Mouse (Mus musculus): ENCODE results near the gene Klhl31.

Gene Klhl31

DNA sequence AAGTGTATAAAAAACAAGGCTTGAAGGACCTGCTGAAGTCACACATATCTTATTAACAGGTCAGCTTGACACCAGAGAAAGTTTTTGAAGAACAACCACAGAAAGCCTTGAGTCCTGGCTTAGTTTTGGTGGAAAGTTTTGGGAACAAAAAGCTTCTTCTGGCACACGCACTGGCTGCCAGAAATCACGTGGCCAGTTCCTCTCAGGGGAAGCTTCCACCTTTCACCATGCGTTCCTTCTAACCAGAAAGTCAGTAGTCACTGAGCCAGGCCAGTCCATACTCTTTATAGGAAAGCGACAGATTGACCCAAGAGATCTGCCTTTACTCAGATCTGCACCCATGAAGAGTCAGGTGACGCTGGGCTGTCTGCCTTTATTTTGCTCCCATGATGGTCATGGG lies 12.1 kb upstream of the Klhl31 start:
- DNase-seq: no peak

DNA sequence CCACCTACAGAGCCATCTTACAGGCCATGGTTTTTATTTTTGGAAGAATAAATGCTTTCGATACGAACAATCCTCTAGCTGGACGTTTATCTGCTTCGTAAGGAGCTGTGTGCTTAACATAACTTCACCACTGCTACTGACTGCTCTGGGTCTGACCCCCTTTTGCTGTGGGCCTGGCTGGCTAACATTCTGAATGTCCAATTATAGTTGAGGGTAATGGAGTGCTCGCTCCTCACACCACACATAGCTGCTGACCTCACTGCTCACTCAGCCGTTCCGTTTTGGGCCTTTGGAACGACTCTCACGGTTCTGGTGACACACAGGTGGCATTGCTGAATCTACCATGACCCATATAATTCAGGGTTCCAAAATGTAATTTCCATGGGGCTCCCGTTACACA lies 7.6 kb upstream of the Klhl31 start:
- DNase-seq: no peak

DNA sequence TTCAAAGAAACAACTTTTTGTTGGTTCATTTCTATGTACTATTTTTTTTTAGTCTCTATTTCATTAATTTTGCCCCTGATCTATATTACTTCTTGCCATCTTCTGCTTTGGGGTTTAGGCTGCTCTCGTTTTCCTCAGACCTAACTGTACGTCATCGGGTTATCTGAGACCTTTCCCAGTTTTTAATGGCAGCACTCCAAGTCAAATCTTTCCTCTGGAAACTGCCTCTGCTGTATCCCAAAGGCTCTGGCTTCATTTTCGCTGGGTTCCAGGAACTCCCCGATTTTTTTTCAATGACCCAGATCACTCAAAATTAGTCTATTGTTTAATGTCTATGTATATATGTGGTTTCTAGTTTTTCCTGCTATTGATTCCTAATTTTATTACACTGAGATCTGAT lies 6.6 kb upstream of the Klhl31 start:
- no peak for DNase-seq

DNA sequence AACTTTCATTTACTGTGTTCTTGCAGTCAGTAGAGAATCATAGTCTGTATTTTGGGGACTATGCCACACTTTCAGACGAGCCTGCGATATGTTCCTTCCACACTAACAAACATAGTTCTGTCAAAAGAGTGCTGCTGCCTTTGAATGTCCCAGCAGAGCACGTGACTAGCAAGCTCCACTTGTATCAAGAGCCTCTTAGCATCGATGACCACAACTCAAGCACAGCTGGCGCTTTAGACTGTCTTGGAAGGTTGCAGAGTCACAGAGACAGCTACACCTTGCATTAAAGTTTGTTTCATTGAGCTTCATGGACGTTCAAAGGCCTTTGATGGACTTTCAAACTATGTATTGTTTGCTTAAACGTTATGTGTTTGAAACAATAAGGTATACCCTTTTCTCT lies 5.5 kb upstream of the Klhl31 start:
- DNase-seq: peak; percentile 42

DNA sequence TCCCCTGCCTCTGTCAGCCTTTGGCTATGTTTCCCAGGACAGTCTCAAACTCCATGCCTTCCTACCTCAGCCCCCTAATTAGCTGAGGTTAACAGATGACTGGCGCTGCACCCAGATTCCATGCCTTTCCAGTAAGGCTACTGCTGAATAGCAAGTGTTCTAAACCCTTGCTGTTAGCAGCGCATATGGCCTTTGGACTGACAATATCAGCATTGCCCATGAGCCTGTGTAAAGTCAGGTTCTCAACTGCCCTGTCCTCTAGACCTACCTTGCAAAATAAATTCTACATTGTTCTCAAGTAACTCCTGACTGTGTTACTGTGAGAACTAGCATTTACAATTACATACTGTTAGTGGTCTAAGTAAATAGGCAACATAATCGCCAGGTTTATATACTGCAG lies 3.9 kb upstream of the Klhl31 start:
- no peak for DNase-seq

DNA sequence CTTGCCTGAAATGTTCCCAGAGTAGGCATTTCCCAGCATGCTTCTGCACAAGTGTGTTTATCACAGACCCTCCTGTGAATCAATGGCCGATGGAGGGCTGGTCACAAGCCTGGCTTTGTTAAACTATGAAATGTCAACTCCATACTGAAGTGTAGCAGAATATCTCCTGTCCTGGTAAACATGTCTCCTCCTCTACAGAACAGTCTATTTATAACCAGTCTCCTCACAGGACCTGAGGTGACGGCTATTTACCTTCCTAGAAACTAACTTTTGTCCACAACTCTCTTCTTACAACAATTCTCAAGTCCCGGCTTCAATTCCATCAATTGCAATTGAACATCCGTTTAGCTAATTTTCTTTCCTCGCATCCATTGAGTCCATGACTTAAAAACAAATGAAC lies 297 bp upstream of the Klhl31 start:
- no peak for DNase-seq

DNA sequence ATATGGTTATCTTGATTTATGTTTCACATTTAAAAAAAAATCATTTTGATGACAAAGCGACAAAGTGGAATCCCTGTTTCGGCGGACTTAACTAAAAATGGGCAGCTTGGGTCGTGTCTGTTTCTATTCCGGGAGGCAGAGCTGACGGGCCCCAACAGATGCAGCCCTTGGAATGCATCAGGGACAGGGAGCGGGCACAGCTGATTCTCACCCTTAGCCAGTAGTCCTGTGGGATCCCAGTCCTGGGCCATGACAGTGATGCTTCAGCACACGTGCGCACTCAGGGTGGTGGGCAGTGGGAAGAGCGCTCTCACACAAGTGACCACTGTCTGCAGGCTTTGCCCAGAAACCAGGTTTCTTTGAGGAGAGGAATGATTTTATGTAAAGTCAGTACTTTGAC lies 1.1 kb downstream of the Klhl31 start:
- no peak for DNase-seq

DNA sequence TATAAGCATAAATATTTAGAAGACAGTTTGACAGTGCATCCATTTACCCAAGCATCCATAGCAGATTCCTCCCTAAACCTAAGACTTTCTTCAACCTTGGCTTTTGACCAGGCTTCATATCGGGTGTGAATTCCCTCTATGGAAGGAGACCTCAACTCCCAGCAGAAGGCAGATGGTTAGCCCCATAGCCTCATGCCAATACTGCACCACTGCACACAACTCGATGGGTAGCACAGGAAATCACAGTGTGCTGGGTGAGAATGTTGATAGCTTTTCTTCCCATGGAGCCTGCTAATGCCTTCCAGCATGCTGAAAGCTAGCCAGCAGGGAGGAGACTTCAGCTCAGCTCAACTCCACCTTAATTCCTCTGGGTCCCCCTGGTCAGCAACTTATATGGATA lies 8.9 kb downstream of the Klhl31 start:
- DNase-seq: no peak

DNA sequence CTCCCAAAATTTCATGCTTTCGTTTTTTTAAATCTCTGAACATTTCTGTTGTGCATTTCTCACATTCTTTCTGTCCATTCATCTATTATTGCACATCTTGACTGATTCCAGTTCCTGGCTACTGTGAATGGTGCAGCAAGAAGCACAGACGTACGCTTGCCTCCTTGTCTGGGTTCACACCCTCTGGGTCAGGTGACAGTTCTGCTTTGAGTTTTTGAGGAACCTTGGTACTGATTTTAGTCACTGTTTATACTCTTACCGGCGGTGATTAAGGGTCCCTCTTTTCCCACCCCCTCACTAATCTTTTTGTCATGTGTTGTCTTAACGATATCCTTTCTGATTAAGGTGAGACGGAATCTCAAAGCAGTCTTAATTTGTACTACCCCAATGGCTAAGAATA lies 15.5 kb downstream of the Klhl31 start:
- DNase-seq: no peak

DNA sequence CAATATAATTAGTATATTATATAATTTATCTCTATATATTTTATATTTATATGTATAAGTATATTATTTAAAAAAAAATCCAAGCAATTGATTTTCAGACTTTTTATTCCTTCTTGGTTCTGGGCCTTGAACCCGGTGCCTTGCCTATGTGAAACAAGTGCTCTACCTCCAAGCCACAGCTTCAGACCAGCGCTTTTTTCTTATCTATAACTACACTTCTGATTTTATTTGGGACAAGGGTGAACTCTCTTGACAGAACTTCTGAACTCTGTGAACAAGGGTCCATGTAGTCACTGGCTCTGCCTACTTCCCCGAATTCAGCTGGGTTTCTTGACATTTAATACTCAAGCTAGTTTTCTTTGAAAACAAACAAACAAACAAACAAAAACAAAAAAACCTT lies 17.6 kb downstream of the Klhl31 start:
- no peak for DNase-seq

DNA sequence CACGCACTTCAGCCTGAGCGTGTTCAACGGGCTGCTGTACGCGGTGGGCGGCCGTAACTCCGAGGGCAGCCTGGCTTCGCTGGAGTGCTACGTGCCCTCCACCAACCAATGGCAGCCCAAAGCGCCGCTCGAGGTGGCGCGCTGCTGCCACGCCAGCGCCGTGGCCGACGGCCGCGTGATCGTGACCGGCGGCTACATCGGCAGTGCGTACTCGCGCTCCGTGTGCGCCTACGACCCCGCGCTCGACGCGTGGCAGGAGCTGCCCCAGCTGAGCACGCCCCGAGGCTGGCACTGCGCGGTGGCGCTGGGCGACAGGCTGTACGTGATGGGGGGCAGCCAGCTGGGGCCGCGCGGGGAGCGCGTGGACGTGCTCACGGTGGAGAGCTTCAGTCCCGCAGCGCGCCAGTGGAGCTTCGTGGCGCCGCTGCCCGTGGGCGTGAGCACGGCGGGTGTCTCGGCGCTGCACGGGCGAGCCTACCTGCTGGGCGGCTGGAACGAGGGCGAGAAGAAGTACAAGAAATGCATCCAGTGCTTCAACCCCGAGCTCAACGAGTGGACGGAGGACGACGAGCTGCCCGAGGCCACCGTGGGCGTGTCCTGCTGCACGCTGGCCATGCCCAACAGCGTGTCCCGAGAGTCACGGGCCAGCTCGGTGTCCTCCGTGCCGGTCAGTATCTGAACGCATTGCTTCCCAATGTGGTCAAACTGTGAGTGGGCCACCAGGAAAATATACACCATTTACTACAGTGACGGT lies 19.1 kb downstream of the Klhl31 start:
- DNase-seq: peak; percentile 38

DNA sequence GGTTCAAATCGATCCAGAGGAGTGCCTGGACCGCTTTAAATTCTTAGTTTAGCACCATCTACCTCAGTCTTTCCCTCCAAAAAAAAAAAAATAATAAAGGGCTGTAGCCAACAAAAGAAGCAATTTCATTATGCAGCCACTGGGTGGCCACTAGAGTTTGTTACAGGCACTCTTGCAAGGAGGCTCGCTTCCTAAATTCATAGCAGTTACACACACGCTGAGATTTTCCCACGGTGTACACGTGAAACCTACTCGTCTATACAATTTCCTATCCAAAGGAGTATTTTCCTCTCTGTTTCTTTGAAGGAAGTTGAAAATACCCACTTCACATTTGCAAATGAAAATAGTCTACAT lies 19.6 kb downstream of the Klhl31 start:
- peak; percentile 67 for DNase-seq

DNA sequence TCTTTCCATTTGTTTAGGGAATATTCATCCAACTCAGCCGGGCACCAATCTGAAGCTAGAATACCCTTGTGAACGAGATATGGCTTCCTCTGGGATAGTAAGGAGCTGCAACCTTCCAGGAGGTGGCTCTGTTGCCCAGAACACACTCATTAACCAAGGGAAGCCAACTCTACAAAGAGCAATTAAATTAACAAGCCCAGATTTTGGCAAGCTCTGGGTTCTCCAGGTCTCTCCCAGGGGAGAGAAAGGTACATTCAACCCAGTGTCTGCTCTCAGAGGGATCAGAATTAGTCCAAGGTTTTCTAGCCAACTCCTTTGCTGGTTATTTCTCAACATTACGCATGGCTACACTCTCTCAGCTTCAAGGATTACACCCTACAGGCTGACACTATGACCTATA lies 26.6 kb downstream of the Klhl31 start:
- peak; percentile 1 for DNase-seq

DNA sequence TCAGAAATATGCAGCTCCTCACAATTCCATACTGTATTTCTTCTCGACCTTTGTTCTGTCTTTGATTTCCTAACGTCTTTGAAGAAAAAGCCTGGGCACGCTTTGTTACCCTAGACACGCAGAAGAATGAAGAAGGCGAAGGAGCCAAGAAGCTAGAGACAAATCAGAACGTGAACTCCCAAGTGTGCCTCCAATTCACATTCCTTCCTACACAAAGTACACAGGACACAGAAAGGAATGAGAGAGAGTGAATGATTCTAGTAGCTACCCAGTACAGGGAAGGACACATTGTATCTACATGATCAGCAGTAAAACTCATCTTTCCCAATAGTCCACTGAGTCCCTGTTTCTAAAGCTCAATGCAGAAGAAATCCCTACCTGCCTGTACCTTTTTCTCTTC lies 33.8 kb downstream of the Klhl31 start:
- no peak for DNase-seq

DNA sequence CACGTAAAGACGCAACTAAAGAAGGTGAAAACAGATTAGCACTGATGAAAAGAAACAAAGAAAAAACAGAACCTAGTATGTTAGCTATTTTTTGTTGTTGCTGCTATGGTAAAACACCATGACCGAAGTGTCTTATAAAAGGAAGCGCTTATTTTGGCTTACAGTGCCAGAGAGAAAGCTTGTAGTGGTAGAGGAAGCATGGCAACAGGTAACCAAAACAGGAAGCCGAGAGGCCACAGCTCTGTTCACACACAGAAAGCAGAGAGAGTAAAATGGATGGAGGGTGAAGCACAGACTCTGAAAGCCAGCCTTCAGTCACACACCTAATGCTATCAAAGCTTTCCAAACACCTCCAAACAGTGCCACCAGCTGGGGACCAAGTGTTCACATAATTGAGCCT lies 34.7 kb downstream of the Klhl31 start:
- no peak for DNase-seq

DNA sequence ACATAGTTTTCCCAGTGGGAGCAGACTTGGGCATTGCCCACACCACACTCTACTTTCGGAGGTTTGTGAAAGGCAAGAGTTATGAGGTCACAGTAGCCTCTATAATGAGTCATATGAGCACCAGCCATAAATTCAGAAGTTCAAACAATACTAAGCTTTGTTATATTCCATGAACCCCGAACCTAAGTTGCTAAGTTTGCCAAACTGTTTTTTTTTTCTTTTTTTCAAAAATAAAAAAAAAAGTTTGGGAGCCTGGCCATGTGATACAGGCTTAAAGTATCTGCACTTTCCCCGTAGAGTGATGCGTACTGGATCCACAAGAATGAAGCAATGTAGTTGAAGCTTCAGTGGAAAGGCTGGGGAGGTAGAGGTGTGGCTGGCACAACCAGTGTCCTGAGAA lies 36.9 kb downstream of the Klhl31 start:
- DNase-seq: no peak

DNA sequence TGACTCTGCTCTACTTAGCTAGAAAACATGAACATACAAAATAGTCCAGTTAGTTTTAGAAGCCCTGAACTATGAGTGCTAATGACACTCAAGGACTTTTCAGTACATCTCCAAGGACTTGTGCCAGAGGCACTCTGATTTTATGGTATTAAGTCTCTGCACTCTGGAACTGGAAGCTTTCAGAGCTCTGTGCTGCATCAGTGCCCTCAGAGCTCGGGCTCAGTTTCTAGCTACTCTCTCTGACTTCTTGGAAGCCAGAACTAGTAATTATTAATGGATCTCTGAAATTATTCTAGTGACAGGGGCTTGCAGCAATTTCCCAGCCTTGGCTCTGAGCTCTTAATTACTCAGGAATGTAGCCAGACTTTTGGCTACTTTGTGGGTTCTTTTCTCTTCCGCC lies 37.7 kb downstream of the Klhl31 start:
- no peak for DNase-seq

DNA sequence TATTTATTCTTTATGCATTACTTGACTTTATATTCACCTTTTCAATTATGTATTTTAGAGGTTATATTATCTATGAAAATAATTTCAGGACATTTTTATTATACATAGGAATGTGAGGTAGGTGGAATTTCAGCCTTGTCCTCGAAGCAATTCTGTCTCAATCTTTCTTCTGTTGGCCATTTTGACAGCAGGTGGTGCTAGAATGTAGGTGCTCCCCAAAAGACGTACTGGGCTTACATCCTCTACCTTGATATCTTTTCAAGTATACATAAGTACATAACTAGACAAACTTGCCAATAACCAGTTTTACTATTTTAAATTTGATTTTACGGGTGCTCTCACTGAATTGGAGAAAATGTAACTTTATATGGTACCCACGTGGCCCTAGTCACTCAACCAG lies 48.6 kb downstream of the Klhl31 start:
- no peak for DNase-seq

DNA sequence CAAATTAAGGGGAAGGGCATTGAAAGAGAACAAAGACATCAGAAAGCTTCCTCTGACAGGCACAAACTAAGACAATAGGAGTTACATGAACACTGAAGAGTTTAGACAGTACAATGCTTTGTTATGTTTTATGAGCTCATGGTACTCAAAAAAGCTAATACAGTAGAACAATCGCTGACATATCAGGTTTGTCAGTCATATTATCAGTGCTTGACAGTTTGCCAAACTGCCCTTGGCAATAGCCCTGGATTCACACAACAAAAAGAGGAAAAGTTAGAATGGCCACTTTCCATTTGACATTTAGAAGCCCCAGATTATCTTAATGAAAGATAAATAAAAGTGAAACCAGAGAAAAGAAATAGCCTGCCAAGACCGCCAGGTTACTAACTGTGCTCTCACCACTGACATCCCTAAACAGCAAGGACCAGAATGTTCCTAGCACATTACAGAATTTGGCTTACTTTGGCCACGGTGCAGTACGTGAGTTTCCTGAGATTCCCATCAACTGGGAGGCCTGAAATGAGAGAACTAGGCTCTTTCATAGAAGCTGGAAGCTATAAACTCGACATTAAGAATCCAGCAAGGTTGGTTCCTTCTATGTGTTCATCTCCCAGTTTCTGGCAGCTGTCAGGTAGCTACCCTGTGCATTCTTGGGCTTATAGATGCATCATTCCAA lies 49.7 kb downstream of the Klhl31 start:
- DNase-seq: peak; percentile 37

DNA sequence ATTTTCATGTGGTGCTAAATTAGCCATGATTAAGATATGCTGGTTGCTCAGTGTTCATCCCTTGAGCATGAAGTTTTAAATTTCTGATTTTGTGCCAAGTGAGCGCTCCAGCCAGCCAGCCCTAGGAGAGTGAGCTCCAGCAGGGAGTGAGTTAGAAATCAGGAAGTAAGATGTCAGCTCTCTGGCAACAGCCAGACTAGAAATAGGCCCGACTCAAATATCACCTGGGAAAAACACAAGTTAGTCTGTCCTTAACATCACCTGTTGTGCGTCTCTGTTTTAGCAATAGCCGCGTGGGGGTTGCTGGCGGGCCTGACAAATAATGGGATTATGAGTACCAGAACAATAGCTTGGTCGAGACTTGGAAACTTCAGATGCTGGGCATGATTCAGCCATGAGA lies 56.4 kb downstream of the Klhl31 start:
- no peak for DNase-seq

DNA sequence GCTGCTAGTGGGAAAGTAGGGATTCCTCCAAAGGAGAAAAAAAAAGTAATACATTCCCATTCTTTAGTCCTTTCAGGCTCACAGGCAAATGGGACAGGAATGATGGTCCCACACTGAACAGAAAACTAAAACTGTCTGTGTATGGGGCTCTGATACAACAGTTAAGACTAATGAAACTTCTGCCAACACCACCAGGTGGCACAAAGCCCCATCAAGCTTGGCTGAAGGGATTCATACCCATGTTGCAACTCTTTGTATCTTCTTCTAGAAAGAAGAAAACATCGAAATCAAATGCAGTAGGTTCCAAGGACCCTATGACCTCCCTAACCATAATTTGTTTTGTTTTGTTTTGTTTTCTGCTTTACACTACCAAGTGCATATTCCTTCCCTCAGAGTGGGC lies 57.1 kb downstream of the Klhl31 start:
- peak; percentile 20 for DNase-seq

DNA sequence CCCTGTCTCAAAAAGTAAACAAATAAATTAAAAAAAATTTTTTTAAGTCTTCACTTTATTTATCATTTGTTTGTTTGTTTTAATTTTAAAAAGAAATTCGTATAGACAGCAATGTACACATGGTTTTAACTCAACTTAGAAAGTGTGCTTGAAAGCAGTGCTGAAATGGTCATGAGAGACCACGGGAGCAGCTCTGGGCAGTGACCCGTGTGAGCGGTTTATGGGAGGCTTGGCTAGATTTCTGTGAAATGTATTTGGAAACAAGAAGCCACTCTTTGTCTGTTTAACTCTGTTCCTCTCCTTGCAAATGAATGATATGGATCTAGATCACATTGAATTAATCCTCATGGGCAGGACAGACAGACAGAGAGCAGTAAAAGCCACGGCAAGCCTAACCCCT lies 59.3 kb downstream of the Klhl31 start:
- no peak for DNase-seq

DNA sequence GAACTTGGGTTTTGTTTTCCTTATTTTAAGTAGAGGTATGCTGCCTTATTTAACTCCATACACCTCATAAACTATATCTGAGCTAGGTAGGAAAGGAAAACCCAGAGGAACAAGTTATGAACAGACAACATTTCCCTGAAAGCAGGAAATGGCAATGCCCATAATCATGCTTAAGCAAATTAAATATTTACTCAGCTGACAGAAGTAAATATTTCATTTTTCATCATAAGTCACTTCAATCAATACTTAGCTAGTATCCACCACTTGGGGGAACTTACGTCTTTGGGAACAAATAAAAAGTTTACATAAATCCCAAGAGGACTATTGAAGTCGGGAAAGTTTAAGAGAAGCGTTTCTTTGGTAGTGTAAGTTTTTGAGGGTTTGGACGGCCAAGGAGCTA lies 67.2 kb downstream of the Klhl31 start:
- DNase-seq: no peak

DNA sequence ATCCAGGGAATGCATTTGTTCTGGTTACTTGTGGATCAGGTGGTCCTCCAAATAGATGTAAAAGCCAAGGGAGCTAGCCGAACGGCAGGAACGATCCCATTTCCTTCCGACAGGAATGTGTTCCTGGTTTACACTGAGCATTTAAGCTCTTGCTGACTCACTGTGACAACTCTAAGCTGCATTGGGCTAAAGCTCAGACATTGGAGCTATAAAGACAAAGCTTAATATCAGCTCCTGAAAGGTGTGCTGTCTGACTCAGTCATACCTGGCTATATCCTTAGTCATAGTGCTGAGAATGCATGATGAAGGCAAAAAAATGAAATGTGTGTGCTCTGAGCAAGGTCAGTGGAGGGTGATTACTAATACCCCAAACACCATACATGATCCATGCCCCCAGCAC lies 67.8 kb downstream of the Klhl31 start:
- DNase-seq: no peak

DNA sequence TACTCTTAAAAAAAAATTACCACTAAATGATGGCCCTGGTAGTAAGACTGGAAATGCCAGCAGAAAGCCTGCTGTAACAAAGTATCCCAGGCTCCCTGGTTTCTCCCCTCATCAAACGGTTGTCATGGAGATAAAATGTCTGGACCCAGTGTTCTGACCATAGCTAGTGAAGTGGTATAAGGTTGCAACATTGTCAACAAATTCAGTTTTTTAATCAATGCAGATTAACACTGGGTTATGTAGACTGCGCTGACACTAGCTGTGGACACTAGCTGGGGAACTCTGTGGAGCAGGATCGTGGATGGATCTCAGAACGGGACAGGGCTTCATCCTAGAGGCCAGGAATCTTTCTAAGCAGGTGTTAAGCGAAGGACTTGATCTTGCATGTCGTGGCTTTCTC lies 70.2 kb downstream of the Klhl31 start:
- DNase-seq: no peak
